Mouse (Mus musculus): Measurements from ENCODE around the gene Gm20931. TPM values are rescaled to one million over a fixed set of nuclear protein-coding genes. Genes with fewer than 3 reads are reported as not detected.

Gm20931 gene
- not detected for polyA plus RNA-seq (2017; shearing (Covaris generic))

GRCm38 (mm10) chrY:55213420-55213819 is at the start of gene Gm20931:
Gene Gm20931, plus strand, starts transcription at chrY:55213720.

Measured in effector memory CD4-positive, alpha-beta T cell, adult 7 months (primary cell).